17 mouse cellular contexts compared by ENCODE assay signal in genomic region chr4:24006257-24006955, GRCm38 (mm10).
DNase-seq lines count a peak whose midpoint lies in the region; ATAC-seq and TF ChIP-seq lines count a peak whose summit lies in the region.
"Had no signal": no experiment of that assay in that cellular context is flagged by ENCODE, and none has a peak within 500 bp of the region (broad histone marks: within the 10 kb centered on the region; RNA-seq: fewer than 3 reads in every experiment).

No protein-coding gene starts in this region.

- H3K27ac ChIP-seq in midbrain, embryonic 12.5 days (replicated peaks) = 0 out of 2 replicates have a peak overlapping the region, but pooled peaks have one; percentile 15
- no peak overlapping the region for H3K27ac ChIP-seq in midbrain, postnatal 0 days (ENCODE audit: low read depth, low read length)
- no peak overlapping the region for H3K27ac ChIP-seq in forebrain, embryonic 14.5 days (ENCODE audit: low read depth, low read length)
- H3K27ac ChIP-seq in midbrain, embryonic 13.5 days = no peak overlapping the region
- H3K27ac ChIP-seq in layer of hippocampus, adult 2 months = no peak overlapping the region
- H3K27ac ChIP-seq in intestine, postnatal 0 days (ENCODE audit: low read depth, low read length) = no peak overlapping the region
- H3K27ac ChIP-seq: embryonic facial prominence, embryonic 10.5 days; gastrocnemius, adult 2 months; hindbrain, embryonic 10.5 days; hindbrain, embryonic 14.5 days had no signal

- no peaks in the 10 kb centered on the region for H3K9me3 ChIP-seq in midbrain, embryonic 12.5 days
- no peaks in the 10 kb centered on the region for H3K9me3 ChIP-seq in midbrain, postnatal 0 days (ENCODE audit: low read length)
- no peaks in the 10 kb centered on the region for H3K9me3 ChIP-seq in forebrain, embryonic 14.5 days (replicated peaks; ENCODE audit: control insufficient read depth, low read length)
- H3K9me3 ChIP-seq in midbrain, embryonic 13.5 days = no peaks in the 10 kb centered on the region
- no peaks in the 10 kb centered on the region for H3K9me3 ChIP-seq in intestine, postnatal 0 days (ENCODE audit: control insufficient read depth)
- H3K9me3 ChIP-seq: embryonic facial prominence, embryonic 10.5 days; heart, embryonic 12.5 days; hindbrain, embryonic 10.5 days had no signal

- DNase-seq in midbrain, postnatal 0 days (ENCODE audit: low spot score) = no peak
- DNase-seq in forebrain, embryonic 14.5 days (ENCODE audit: low spot score) = peak; percentile 50
- no peak for DNase-seq in frontal cortex, postnatal 14 days (ENCODE audit: low spot score in 2 of 2)
- no peak for DNase-seq in layer of hippocampus, adult 2 months (ENCODE audit: low spot score in 2 of 2)
- DNase-seq: adrenal gland, adult 2 months; adrenal gland, postnatal 25 days; cerebellum, adult 2 months; cerebellum, postnatal 10 days; gastrocnemius, adult 2 months; gastrocnemius, postnatal 25 days had no signal

- 19% methylated on average over 2 of the region's 2 CpGs for WGBS in midbrain, embryonic 12.5 days
- 15% methylated on average over 2 of the region's 2 CpGs for WGBS in midbrain, postnatal 0 days
- 8% methylated on average over 2 of the region's 2 CpGs for WGBS in forebrain, embryonic 14.5 days
- 15% methylated on average over 2 of the region's 2 CpGs for WGBS in midbrain, embryonic 13.5 days
- WGBS in intestine, postnatal 0 days = 55% methylated on average over 2 of the region's 2 CpGs

- no peaks in the 10 kb centered on the region for H3K27me3 ChIP-seq in midbrain, embryonic 12.5 days
- H3K27me3 ChIP-seq in midbrain, postnatal 0 days (ENCODE audit: insufficient read depth, low read length) = no peaks in the 10 kb centered on the region
- H3K27me3 ChIP-seq in forebrain, embryonic 14.5 days (replicated peaks; ENCODE audit: control insufficient read depth, insufficient read depth, low read length) = no peaks in the 10 kb centered on the region
- H3K27me3 ChIP-seq in midbrain, embryonic 13.5 days = no peaks in the 10 kb centered on the region
- no peaks in the 10 kb centered on the region for H3K27me3 ChIP-seq in intestine, postnatal 0 days (replicated peaks; ENCODE audit: control insufficient read depth, insufficient read depth, low read length)
- H3K27me3 ChIP-seq: heart, embryonic 12.5 days had no signal

- no peak for TF ChIP-seq CTCF in midbrain, postnatal 0 days (IDR thresholded peaks at IDR 0.05)
- no peak for TF ChIP-seq CTCF in layer of hippocampus, adult 2 months (conservative IDR thresholded peaks at IDR 0.05)
- TF ChIP-seq CTCF in intestine, postnatal 0 days (IDR thresholded peaks at IDR 0.05; ENCODE audit: low read depth) = no peak

- H3K36me3 ChIP-seq in midbrain, embryonic 12.5 days = no peaks in the 10 kb centered on the region
- no peaks in the 10 kb centered on the region for H3K36me3 ChIP-seq in midbrain, postnatal 0 days (ENCODE audit: insufficient read depth, low read length)
- no peaks in the 10 kb centered on the region for H3K36me3 ChIP-seq in forebrain, embryonic 14.5 days (ENCODE audit: control insufficient read depth, insufficient read depth, low read length)
- no peaks in the 10 kb centered on the region for H3K36me3 ChIP-seq in midbrain, embryonic 13.5 days
- H3K36me3 ChIP-seq in intestine, postnatal 0 days (ENCODE audit: control insufficient read depth, insufficient read depth) = no peaks in the 10 kb centered on the region
- H3K36me3 ChIP-seq: embryonic facial prominence, embryonic 10.5 days; heart, embryonic 12.5 days; hindbrain, embryonic 10.5 days had no signal

- peak; percentile 56; the same call in 1 of the 2 replicates for ATAC-seq in midbrain, embryonic 12.5 days (ENCODE audit: low FRiP score, low read depth)
- ATAC-seq in midbrain, postnatal 0 days (ENCODE audit: low FRiP score) = no peak
- peak; percentile 58 for ATAC-seq in forebrain, embryonic 14.5 days
- peak; percentile 76 for ATAC-seq in midbrain, embryonic 13.5 days
- ATAC-seq in intestine, postnatal 0 days = no peak

- peaks cover 6% of the 10 kb centered on the region; the same call in 1 of the 2 replicates for H3K4me1 ChIP-seq in midbrain, embryonic 12.5 days
- H3K4me1 ChIP-seq in midbrain, postnatal 0 days (ENCODE audit: insufficient read depth, low read length) = no peaks in the 10 kb centered on the region
- H3K4me1 ChIP-seq in forebrain, embryonic 14.5 days (ENCODE audit: control insufficient read depth, insufficient read depth, low read length) = no peaks in the 10 kb centered on the region
- H3K4me1 ChIP-seq in midbrain, embryonic 13.5 days (replicated peaks) = peaks cover 7% of the 10 kb centered on the region
- no peaks in the 10 kb centered on the region for H3K4me1 ChIP-seq in intestine, postnatal 0 days (replicated peaks; ENCODE audit: control insufficient read depth, insufficient read depth, low read length)
- H3K4me1 ChIP-seq: embryonic facial prominence, embryonic 10.5 days; heart, embryonic 12.5 days had no signal

- H3K4me3 ChIP-seq in midbrain, embryonic 12.5 days = no peak overlapping the region
- H3K4me3 ChIP-seq in midbrain, postnatal 0 days (ENCODE audit: low read depth, low read length) = no peak overlapping the region
- no peak overlapping the region for H3K4me3 ChIP-seq in forebrain, embryonic 14.5 days (ENCODE audit: low read depth, low read length)
- no peak overlapping the region for H3K4me3 ChIP-seq in midbrain, embryonic 13.5 days (replicated peaks)
- no peak overlapping the region for H3K4me3 ChIP-seq in layer of hippocampus, adult 2 months
- no peak overlapping the region for H3K4me3 ChIP-seq in intestine, postnatal 0 days (ENCODE audit: low read depth, low read length)
- H3K4me3 ChIP-seq: embryonic facial prominence, embryonic 10.5 days; gastrocnemius, adult 2 months; heart, embryonic 12.5 days; hindbrain, embryonic 10.5 days had no signal

- no peak overlapping the region for H3K9ac ChIP-seq in midbrain, embryonic 12.5 days (replicated peaks)
- H3K9ac ChIP-seq in midbrain, postnatal 0 days (replicated peaks; ENCODE audit: low read length, poor library complexity, severe bottlenecking) = no peak overlapping the region
- H3K9ac ChIP-seq in forebrain, embryonic 14.5 days (ENCODE audit: low read length) = no peak overlapping the region
- no peak overlapping the region for H3K9ac ChIP-seq in midbrain, embryonic 13.5 days (replicated peaks)
- no peak overlapping the region for H3K9ac ChIP-seq in intestine, postnatal 0 days (ENCODE audit: low read depth, low read length)
- H3K9ac ChIP-seq: heart, embryonic 12.5 days; hindbrain, embryonic 14.5 days had no signal

- H3K4me2 ChIP-seq in midbrain, embryonic 12.5 days (replicated peaks) = no peak overlapping the region
- H3K4me2 ChIP-seq in midbrain, postnatal 0 days (ENCODE audit: low read depth, low read length, poor library complexity, severe bottlenecking) = no peak overlapping the region
- no peak overlapping the region for H3K4me2 ChIP-seq in forebrain, embryonic 14.5 days (ENCODE audit: low read length)
- H3K4me2 ChIP-seq in midbrain, embryonic 13.5 days (replicated peaks) = no peak overlapping the region
- H3K4me2 ChIP-seq in intestine, postnatal 0 days (replicated peaks; ENCODE audit: low read depth) = no peak overlapping the region
- H3K4me2 ChIP-seq: heart, embryonic 12.5 days; hindbrain, embryonic 14.5 days had no signal

Comparison
In these comparisons a context has a peak if more than half of its experiments do, and no peak if none do; other contexts are left out.
1. ATAC-seq: peak in midbrain, embryonic 12.5 days (single experiment), forebrain, embryonic 14.5 days (single experiment) and midbrain, embryonic 13.5 days (single experiment); none in midbrain, postnatal 0 days (single experiment) and intestine, postnatal 0 days (single experiment).